Mouse (Mus musculus) Muller cell, postnatal 12 days (primary cell): ENCODE results near the gene Arv1.

Experiments
- DNase-seq: peaks from one replicate; pipeline ENCODE4 v3.0.0-alpha.2; 2015; ENCODE audit errors: inconsistent ontology term

The Arv1 gene

GRCm38 (mm10) chr8:124724301-124724700 is 2.4 kb downstream of the Arv1 start:
- DNase-seq = no peak

GRCm38 (mm10) chr8:124732828-124733227 is 10.9 kb downstream of the Arv1 start:
- no peak for DNase-seq

DNA sequence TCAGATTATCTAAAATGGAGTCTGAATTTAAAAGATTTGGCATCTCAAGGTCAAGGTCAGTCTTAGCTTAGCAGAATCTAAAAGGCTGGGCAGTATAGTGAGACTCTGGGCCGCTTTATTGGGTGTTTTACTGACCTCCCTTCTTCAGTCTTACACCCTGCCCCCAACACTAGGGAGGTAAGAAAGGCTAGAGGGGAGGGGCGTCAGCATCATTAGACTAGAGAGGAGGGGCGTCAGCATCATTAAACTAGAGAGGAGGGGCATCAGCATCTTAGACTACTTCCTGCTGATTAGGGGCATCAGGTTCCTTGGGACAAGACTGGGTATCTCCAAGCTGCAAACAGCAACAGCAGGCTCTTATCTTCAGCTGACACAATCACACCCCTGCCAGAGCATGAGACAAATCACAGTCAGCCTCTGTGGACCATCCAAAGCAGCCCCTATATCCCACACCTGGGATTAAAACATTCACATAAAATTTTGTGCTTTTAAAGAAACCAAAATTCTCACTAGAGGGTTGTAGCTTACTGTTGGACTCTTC is 13.5 kb downstream of the Arv1 start:
- no peak for DNase-seq

- DNase-seq = peak; percentile 20
These were observed 17.3 kb downstream of the Arv1 start for GRCm38 (mm10) chr8:124739268-124739667.

- no peak for DNase-seq
These were observed 24.7 kb downstream of the Arv1 start for GRCm38 (mm10) chr8:124746661-124747060.

- peak; percentile 12 for DNase-seq
These were observed 29.3 kb downstream of the Arv1 start for GRCm38 (mm10) chr8:124751191-124751590.

- DNase-seq = peak; percentile 50
These were observed 29.8 kb downstream of the Arv1 start, which contains the start of gene Fam89a for GRCm38 (mm10) chr8:124751709-124752173. Gene Fam89a, minus strand, starts transcription at chr8:124751832.

DNA sequence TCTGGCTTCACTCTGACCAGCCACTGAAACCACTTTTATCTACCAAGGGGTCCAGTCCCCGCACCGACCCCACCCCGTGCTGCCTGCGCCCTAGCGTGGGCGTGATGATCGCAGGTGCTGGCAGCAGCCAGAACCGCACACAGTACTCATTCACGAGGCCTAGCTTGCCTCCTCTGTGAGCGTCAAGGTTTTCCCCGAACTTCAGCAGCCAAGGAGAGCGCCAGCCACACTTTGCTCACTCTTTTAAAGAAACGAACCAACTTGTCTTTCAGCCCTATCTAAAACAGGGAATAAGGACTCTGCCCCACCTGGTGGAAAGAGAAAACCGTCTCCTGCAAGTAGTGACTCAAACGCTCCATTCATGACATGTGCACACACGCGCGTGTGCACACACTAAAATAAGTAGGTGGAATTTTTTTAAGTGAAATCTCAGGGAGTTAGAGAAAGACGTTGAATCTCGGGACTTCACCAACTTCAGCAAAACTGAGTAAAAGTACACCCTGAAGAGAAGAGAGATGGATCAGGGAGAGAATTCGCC is 30.5 kb downstream of the Arv1 start:
- no peak for DNase-seq

DNA sequence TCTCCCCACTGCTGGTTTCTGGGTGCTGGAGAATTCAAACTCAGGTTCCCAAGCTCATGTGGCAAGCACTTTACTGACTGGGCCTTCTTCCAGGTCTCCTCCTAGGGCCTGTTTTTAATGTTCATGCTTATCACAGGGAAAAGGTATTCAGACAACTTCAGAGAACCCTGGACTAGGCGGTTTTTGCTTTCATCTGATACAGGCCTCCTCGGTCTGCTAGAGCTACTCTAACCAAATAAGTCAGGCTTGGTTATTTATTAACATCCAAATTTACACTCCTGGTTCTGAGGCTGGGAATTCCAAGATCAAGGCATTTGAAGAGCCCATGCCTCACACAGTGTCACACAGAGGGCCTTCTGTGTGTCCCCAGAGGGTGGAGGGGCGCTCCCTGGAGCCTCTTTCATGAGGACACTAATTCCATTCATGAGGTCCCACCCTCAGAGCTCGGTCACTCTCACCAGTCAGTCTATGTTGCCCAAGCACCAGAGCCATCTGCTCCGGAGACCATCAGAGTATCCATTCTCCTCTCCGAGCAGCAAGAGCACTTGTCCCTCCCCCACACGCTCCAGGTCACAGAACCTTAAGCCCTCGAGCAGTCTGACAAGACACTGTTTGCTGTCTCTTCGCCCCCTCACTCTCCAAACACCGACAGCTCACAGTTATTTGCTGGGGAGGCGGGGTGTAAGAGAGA is 32.3 kb downstream of the Arv1 start:
- DNase-seq = peak; percentile 42

- DNase-seq = no peak
These were observed 32.9 kb downstream of the Arv1 start for GRCm38 (mm10) chr8:124754792-124755190.

- DNase-seq = no peak
These were observed 33.5 kb downstream of the Arv1 start for GRCm38 (mm10) chr8:124755481-124755880.

DNA sequence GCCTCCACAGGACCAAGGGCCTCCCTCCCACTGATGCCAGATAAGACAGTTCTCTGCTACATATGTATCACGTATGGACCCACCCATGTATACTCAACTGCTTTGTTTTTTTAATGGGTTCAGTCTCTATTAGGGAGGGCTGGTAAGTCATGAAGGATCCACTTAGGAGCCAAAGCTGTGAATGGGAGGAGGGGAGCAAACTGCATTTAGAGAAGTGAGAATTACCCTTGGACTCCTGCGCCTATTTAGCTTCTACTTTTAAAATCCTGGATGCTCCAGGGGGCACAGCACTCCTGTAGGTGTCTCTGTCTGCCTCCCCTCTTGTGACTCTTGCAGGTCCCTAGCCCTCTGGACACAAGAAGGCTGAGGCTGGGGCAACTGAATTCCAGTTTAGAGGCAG is 34.2 kb downstream of the Arv1 start:
- no peak for DNase-seq

GRCm38 (mm10) chr8:124756601-124757000 is 34.7 kb downstream of the Arv1 start:
- DNase-seq = no peak

- no peak for DNase-seq
These were observed 36.6 kb downstream of the Arv1 start for GRCm38 (mm10) chr8:124758544-124758943.

GRCm38 (mm10) chr8:124763061-124763460 is 41.1 kb downstream of the Arv1 start:
- DNase-seq = no peak

DNA sequence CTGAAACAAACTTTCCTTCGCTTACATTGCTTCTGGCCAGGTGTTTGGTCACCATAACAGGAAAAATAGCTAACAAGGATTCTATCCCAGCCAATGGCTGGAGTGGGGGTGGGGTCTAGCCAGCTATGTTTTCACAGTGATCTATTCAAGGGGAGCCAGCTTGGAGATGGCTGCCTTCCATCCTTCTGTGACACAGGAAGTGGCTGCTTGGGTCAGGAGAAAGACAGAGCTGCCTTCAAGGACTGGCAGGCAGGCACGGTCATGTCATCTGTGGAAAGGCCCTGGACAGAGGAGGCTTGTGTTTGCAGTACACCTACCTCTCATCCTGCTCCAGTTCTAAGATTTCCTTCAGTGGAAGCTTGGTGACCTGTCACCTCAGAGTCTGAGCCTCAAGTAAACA is 50.5 kb downstream of the Arv1 start:
- peak; percentile 19 for DNase-seq

DNA sequence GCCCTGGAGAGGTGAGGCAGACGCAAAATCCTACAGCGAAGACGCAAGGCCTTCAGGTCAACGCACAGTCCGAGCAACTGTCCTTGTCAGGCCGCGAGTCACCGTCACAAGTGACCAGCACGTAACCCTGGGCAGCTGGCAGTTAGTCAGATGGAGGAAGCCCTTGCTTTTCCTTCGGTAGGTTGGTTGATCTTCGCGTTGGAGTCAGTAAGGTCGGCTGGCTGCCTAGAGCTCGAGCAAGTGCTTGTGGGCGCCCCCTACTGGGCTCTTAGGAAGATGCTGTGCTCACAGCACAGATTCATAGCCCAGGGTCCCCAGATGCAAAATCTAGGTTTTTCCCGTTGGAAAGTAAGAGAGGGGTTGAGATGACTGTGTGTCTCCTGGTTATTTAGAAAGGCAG is 53.8 kb downstream of the Arv1 start:
- peak; percentile 44 for DNase-seq

DNA sequence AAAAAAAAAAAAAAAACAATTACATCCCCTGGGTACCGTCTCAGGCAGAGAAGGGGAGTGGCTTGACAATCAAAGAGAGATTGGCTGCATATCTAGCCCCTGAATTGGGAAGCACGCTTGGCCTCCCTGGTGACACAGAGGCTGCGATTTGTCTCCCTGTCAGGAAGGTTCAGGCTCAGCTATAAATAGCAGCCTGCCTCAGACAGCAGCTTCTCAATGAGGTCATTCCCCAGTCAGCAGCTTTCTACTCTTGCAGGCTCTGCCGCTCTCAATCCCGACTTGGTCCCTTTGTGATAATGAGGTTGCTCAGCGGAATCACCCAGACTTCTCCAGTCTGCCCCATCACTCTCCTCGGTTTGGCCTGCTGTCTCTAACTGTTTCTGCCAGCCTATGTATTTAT is 58.3 kb downstream of the Arv1 start:
- peak; percentile 79 for DNase-seq

GRCm38 (mm10) chr8:124782431-124782830 is 60.5 kb downstream of the Arv1 start:
- DNase-seq = no peak

DNA sequence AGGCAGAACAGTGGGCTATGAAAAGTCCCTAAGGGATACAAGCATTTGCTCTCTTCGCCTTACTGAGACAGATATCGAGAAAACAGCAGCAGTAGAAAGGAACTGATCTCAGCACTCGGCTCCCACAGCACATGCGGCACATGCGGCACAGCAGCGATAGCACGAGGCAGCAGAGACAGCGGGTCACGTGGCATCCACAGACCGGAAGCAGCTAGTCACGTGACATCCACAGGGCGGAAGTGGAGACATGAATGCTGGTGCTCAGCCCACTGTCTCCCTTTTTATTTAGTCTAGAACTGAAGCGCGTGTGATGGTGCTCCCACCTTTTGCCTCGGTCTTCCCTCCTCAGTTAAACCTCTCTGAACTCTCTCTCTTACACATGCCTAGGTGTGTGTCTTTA is 61.3 kb downstream of the Arv1 start:
- DNase-seq = no peak
